Mouse (Mus musculus) B cell, adult 62 days (primary cell): Measurements from ENCODE around the gene H2al1e. TPM values are rescaled to one million over a fixed set of nuclear protein-coding genes. Genes with fewer than 3 reads are reported as not detected.

Experiments used
- total RNA-seq: library from RNA; stranded (reverse); gene quantifications from 4 replicates; pipeline ENCODE4 v1.2.4, GENCODE M21; 2023

The H2al1e gene
- not detected in 4 replicates for total RNA-seq

DNA sequence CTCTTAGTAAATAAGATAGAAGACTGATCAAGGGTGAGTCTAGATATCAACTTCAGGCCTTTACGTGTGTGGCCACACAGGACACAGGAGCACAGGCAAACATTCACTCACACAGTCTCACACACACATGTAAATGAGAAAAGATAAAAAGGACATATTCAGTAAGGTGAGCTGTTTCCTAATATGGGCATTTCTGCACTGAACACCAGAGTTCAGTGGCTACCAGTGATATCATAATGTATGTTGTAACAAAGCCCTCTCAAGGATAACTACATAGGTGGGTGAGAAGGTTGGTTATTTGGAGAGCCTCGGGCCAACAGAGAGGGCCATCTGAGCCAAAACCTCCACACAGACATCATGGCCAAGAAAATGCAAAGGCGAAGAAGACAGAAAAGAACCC, at the start of gene H2al1e:
TSS of gene H2al1e (plus strand) at position 301 of the 400 bp plus-strand sequence.

DNA sequence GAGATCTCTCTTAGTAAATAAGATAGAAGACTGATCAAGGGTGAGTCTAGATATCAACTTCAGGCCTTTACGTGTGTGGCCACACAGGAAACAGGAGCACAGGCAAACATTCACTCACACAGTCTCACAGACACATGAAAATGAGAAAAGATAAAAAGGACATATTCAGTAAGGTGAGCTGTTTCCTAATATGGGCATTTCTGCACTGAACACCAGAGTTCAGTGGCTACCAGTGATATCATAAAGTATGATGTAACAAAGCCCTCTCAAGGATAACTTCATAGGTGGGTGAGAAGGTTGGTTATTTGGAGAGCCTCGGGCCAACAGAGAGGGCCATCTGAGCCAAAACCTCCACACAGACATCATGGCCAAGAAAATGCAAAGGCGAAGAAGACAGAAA, 12.8 kb upstream of the H2al1e start, which contains the start of gene H2al1a:
TSS of gene H2al1a (plus strand) at position 301 of the 400 bp plus-strand sequence.

GRCm38 (mm10) chrX:11302132-11302531, 9.6 kb upstream of the H2al1e start, which contains the start of gene H2al1b:
Gene H2al1b, plus strand, starts transcription at chrX:11302432.

DNA sequence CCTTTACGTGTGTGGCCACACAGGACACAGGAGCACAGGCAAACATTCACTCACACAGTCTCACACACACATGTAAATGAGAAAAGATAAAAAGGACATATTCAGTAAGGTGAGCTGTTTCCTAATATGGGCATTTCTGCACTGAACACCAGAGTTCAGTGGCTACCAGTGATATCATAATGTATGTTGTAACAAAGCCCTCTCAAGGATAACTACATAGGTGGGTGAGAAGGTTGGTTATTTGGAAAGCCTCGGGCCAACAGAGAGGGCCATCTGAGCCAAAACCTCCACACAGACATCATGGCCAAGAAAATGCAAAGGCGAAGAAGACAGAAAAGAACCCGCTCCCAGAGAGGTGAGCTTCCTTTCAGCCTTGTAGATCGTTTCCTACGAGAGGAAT, 6.4 kb upstream of the H2al1e start, which contains the start of gene H2al1c:
TSS of gene H2al1c (plus strand) at position 301 of the 400 bp plus-strand sequence.

DNA sequence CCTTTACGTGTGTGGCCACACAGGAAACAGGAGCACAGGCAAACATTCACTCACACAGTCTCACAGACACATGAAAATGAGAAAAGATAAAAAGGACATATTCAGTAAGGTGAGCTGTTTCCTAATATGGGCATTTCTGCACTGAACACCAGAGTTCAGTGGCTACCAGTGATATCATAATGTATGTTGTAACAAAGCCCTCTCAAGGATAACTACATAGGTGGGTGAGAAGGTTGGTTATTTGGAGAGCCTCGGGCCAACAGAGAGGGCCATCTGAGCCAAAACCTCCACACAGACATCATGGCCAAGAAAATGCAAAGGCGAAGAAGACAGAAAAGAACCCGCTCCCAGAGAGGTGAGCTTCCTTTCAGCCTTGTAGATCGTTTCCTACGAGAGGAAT, 3.2 kb upstream of the H2al1e start, which contains the start of gene H2al1d:
TSS of gene H2al1d (plus strand) at position 301 of the 400 bp plus-strand sequence.

GRCm38 (mm10) chrX:11314858-11315257, 3.1 kb downstream of the H2al1e start, which contains the start of gene H2al1f:
Gene H2al1f, plus strand, starts transcription at chrX:11315158.

DNA sequence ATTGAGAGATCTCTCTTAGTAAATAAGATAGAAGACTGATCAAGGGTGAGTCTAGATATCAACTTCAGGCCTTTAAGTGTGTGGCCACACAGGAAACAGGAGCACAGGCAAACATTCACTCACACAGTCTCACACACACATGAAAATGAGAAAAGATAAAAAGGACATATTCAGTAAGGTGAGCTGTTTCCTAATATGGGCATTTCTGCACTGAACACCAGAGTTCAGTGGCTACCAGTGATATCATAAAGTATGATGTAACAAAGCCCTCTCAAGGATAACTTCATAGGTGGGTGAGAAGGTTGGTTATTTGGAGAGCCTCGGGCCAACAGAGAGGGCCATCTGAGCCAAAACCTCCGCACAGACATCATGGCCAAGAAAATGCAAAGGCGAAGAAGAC, 6.2 kb downstream of the H2al1e start, which contains the start of gene H2al1g:
TSS of gene H2al1g (plus strand) at position 301 of the 400 bp plus-strand sequence.

GRCm38 (mm10) chrX:11321192-11321591, 9.5 kb downstream of the H2al1e start, which contains the start of gene H2al1h:
Gene H2al1h, plus strand, starts transcription at chrX:11321492.

DNA sequence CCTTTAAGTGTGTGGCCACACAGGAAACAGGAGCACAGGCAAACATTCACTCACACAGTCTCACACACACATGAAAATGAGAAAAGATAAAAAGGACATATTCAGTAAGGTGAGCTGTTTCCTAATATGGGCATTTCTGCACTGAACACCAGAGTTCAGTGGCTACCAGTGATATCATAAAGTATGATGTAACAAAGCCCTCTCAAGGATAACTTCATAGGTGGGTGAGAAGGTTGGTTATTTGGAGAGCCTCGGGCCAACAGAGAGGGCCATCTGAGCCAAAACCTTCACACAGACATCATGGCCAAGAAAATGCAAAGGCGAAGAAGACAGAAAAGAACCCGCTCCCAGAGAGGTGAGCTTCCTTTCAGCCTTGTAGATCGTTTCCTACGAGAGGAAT, 12.6 kb downstream of the H2al1e start, which contains the start of gene H2al1i:
TSS of gene H2al1i (plus strand) at position 301 of the 400 bp plus-strand sequence.

DNA sequence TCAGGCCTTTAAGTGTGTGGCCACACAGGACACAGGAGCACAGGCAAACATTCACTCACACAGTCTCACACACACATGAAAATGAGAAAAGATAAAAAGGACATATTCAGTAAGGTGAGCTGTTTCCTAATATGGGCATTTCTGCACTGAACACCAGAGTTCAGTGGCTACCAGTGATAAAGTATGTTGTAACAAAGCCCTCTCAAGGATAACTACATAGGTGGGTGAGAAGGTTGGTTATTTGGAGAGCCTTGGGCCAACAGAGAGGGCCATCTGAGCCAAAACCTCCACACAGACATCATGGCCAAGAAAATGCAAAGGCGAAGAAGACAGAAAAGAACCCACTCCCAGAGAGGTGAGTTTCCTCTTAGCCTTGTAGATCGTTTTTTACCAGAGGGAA, 15.8 kb downstream of the H2al1e start, which contains the start of gene H2al1j:
TSS of gene H2al1j (plus strand) at position 301 of the 400 bp plus-strand sequence.

Other genes with a start within 250 kb of the H2al1e start
- gene H2al1a, start 12.7 kb upstream of the H2al1e start, total RNA-seq: not detected in 4 replicates
- gene H2al1b, start 9.5 kb upstream of the H2al1e start, total RNA-seq: not detected in 4 replicates
- gene H2al1c, start 6.3 kb upstream of the H2al1e start, total RNA-seq: not detected in 4 replicates
- gene H2al1d, start 3.1 kb upstream of the H2al1e start, total RNA-seq: not detected in 4 replicates
- not detected in 4 replicates for gene H2al1f, start 3.2 kb downstream of the H2al1e start, total RNA-seq
- gene H2al1g, start 6.3 kb downstream of the H2al1e start, total RNA-seq: not detected in 4 replicates
- not detected in 4 replicates for gene H2al1h, start 9.6 kb downstream of the H2al1e start, total RNA-seq
- gene H2al1i, start 12.7 kb downstream of the H2al1e start, total RNA-seq: not detected in 4 replicates
- not detected in 4 replicates for gene H2al1j, start 15.9 kb downstream of the H2al1e start, total RNA-seq